In the genomic region with DNA sequence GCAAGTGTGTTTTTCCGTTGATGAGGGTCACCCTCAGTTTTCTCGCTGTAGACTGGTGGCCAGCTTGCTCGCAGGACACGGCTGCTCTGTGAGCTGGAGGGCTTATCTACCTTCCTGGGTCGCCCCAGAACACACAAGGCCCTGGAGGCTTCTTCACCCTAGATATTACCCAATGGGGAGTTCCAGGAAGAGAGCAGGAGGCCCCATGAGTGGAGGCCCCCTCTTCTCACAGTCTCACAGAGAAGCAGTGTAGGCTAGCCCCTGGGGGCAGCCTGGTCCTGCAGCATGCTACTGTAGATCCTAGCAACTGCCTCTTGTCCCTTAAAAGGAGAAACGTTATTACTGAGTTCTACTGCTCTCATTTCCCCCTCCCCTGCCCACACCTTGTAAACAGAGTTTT, we compare ENCODE assay signal across 11 mouse cellular contexts. TPM values are rescaled to one million over a fixed set of nuclear protein-coding genes. Genes with fewer than 3 reads are reported as not detected.
DNase-seq lines count a peak whose midpoint lies in the region; ATAC-seq and TF ChIP-seq lines count a peak whose summit lies in the region.
"Had no signal": no experiment of that assay in that cellular context is flagged by ENCODE, and none has a peak within 500 bp of the region (broad histone marks: within the 10 kb centered on the region; RNA-seq: fewer than 3 reads in every experiment).

No protein-coding gene starts in this region.

- no peak for DNase-seq in lung, postnatal 14 days
- no peak for DNase-seq in limb, embryonic 11.5 days (ENCODE audit: low spot score)
- DNase-seq in cerebellum, adult 2 months = no peak
- no peak for DNase-seq in heart, postnatal 36 days
- DNase-seq: heart, postnatal 14 days; lung, adult 2 months had no signal

- intact Hi-C loops in heart, postnatal 36 days (cut with DNase I) = no loop called here

- H3K36me3 ChIP-seq in lung, embryonic 15.5 days = no peaks in the 10 kb centered on the region
- no peaks in the 10 kb centered on the region for H3K36me3 ChIP-seq in embryonic facial prominence, embryonic 15.5 days
- no peaks in the 10 kb centered on the region for H3K36me3 ChIP-seq in limb, embryonic 11.5 days (ENCODE audit: control insufficient read depth, insufficient read depth, low read length)
- H3K36me3 ChIP-seq: forebrain, embryonic 15.5 days; midbrain, embryonic 15.5 days had no signal

- 23% methylated on average over 6 of the region's 6 CpGs for WGBS in lung, embryonic 15.5 days
- 54% methylated on average over 6 of the region's 6 CpGs for WGBS in embryonic facial prominence, embryonic 15.5 days
- 33% methylated on average over 6 of the region's 6 CpGs for WGBS in limb, embryonic 11.5 days
- 84% methylated on average over 6 of the region's 6 CpGs for WGBS in cerebellum, adult 2 months

- no peak overlapping the region for H3K9ac ChIP-seq in lung, embryonic 15.5 days
- no peak overlapping the region for H3K9ac ChIP-seq in embryonic facial prominence, embryonic 15.5 days
- no peak overlapping the region for H3K9ac ChIP-seq in limb, embryonic 11.5 days (ENCODE audit: low read length)
- H3K9ac ChIP-seq: forebrain, embryonic 15.5 days; midbrain, embryonic 15.5 days had no signal

- no peak for TF ChIP-seq POLR2A in cerebellum, adult 2 months (IDR thresholded peaks at IDR 0.05; ENCODE audit: borderline replicate concordance, insufficient read depth, low read length)

- H3K4me1 ChIP-seq in lung, embryonic 15.5 days = peaks cover 54% of the 10 kb centered on the region
- H3K4me1 ChIP-seq in embryonic facial prominence, embryonic 15.5 days = peaks cover 42% of the 10 kb centered on the region
- peaks cover 41% of the 10 kb centered on the region for H3K4me1 ChIP-seq in limb, embryonic 11.5 days (ENCODE audit: control insufficient read depth, insufficient read depth, low read length)
- peaks cover 19% of the 10 kb centered on the region for H3K4me1 ChIP-seq in cerebellum, adult 2 months (ENCODE audit: control insufficient read depth, insufficient read depth, low read length)
- H3K4me1 ChIP-seq: forebrain, embryonic 15.5 days; midbrain, embryonic 15.5 days had no signal

- H3K27me3 ChIP-seq in lung, embryonic 15.5 days = no peaks in the 10 kb centered on the region
- no peaks in the 10 kb centered on the region; the same call in 1 of the 2 replicates for H3K27me3 ChIP-seq in embryonic facial prominence, embryonic 15.5 days
- peaks cover 5% of the 10 kb centered on the region for H3K27me3 ChIP-seq in limb, embryonic 11.5 days (ENCODE audit: control insufficient read depth, insufficient read depth, low read length)
- no peaks in the 10 kb centered on the region for H3K27me3 ChIP-seq in cerebellum, adult 2 months (ENCODE audit: control insufficient read depth, insufficient read depth, low read length)
- H3K27me3 ChIP-seq: forebrain, embryonic 15.5 days; midbrain, embryonic 15.5 days had no signal

- no peak overlapping the region for H3K4me3 ChIP-seq in lung, embryonic 15.5 days
- H3K4me3 ChIP-seq in embryonic facial prominence, embryonic 15.5 days (replicated peaks) = no peak overlapping the region
- no peak overlapping the region for H3K4me3 ChIP-seq in limb, embryonic 11.5 days (ENCODE audit: low read depth, low read length)
- no peak overlapping the region for H3K4me3 ChIP-seq in cerebellum, adult 2 months (replicated peaks; ENCODE audit: insufficient read depth, low read depth, low read length)
- H3K4me3 ChIP-seq: forebrain, embryonic 15.5 days; midbrain, embryonic 15.5 days had no signal

- H3K27ac ChIP-seq in lung, embryonic 15.5 days = peak overlapping the region; percentile 60
- H3K27ac ChIP-seq in embryonic facial prominence, embryonic 15.5 days (replicated peaks) = 0 out of 2 replicates have a peak overlapping the region, but pooled peaks have one; percentile 3
- peak overlapping the region; percentile 76; the same call in 1 of the 2 replicates for H3K27ac ChIP-seq in limb, embryonic 11.5 days (replicated peaks; ENCODE audit: low read depth, low read length)
- H3K27ac ChIP-seq in cerebellum, adult 2 months (ENCODE audit: insufficient read depth, low read length) = no peak overlapping the region
- H3K27ac ChIP-seq: forebrain, embryonic 15.5 days; midbrain, embryonic 15.5 days had no signal

- TF ChIP-seq CTCF in cerebellum, adult 2 months (IDR thresholded peaks at IDR 0.05; ENCODE audit: borderline replicate concordance, insufficient read depth, low read depth, low read length) = no peak

- H3K9me3 ChIP-seq in lung, embryonic 15.5 days = no peaks in the 10 kb centered on the region
- H3K9me3 ChIP-seq in embryonic facial prominence, embryonic 15.5 days (replicated peaks) = no peaks in the 10 kb centered on the region
- H3K9me3 ChIP-seq in limb, embryonic 11.5 days (ENCODE audit: control insufficient read depth, low read length) = no peaks in the 10 kb centered on the region
- H3K9me3 ChIP-seq: forebrain, embryonic 15.5 days; midbrain, embryonic 15.5 days had no signal

- no peak overlapping the region for H3K4me2 ChIP-seq in lung, embryonic 15.5 days
- no peak overlapping the region for H3K4me2 ChIP-seq in embryonic facial prominence, embryonic 15.5 days (replicated peaks)
- H3K4me2 ChIP-seq in limb, embryonic 11.5 days (ENCODE audit: low read depth, severe bottlenecking) = peak overlapping the region; percentile 28
- H3K4me2 ChIP-seq: forebrain, embryonic 15.5 days; midbrain, embryonic 15.5 days had no signal

- 0 out of 2 replicates have a peak, but pooled peaks have one; percentile 19 for ATAC-seq in lung, embryonic 15.5 days (ENCODE audit: borderline replicate concordance, extremely low read depth, low FRiP score, low TSS enrichment)
- ATAC-seq in embryonic facial prominence, embryonic 15.5 days (ENCODE audit: insufficient number of reproducible peaks, low FRiP score, low TSS enrichment, low read depth) = no peak
- ATAC-seq in limb, embryonic 11.5 days (ENCODE audit: insufficient number of reproducible peaks, low FRiP score, low TSS enrichment, low read depth) = no peak
- 0 out of 2 replicates have a peak, but pooled peaks have one; percentile 18 for ATAC-seq in megakaryocyte progenitor cell, adult 5-6 weeks (replicated peaks; ENCODE audit: poor library complexity)
- ATAC-seq: forebrain, embryonic 15.5 days; midbrain, embryonic 15.5 days had no signal

RNA-seq across cellular contexts. Expression of gene Ltbp2, which starts 28.4 kb away (rescaled TPM):
- polyA plus RNA-seq in lung, embryonic 15.5 days (2015; fragmentation: Nextera tagmentation; extraction: Ambion mirVana) = 12.8 and 15.1 TPM in 2 replicates
- polyA plus RNA-seq in embryonic facial prominence, embryonic 15.5 days (2015; fragmentation: Nextera tagmentation; extraction: Ambion mirVana) = 11.9 and 12.0 TPM in 2 replicates
- polyA plus RNA-seq in limb, embryonic 11.5 days (2014; fragmentation: Nextera tagmentation; extraction: Ambion mirVana) = 0.20 and 0.23 TPM in 2 replicates
- not detected in 2 replicates for total RNA-seq in megakaryocyte progenitor cell, adult 5-6 weeks (2015)
- total RNA-seq in megakaryocyte progenitor cell, adult 5-6 weeks (2017) = 1.2 TPM in 1 of 2 replicates, not detected in the other
- 18.2 and 25.0 TPM in 2 replicates for polyA plus RNA-seq in cerebellum, adult 2 months (2012; rRNA removed)
- total RNA-seq in heart, postnatal 36 days (2021) = 1 to 10 TPM; 1.4 to 1.9 TPM

Comparison
In these comparisons a context has a peak if more than half of its experiments do, and no peak if none do; other contexts are left out.
1. ATAC-seq: peak in lung, embryonic 15.5 days (single experiment) and megakaryocyte progenitor cell, adult 5-6 weeks (single experiment); none in embryonic facial prominence, embryonic 15.5 days (single experiment) and limb, embryonic 11.5 days (single experiment).
2. RNA of gene Ltbp2, which starts 28.4 kb away (polyA plus RNA-seq): 18.2 to 25.0 TPM in cerebellum, adult 2 months, 12.8 to 15.1 TPM in lung, embryonic 15.5 days and 11.9 to 12.0 TPM in embryonic facial prominence, embryonic 15.5 days; 0.20 to 0.23 TPM in limb, embryonic 11.5 days; every median in the first group is over 10 times any median in the second.